Mouse (Mus musculus) macrophage (primary cell): Measurements from ENCODE around the gene Tbl1x. TPM values are rescaled to one million over a fixed set of nuclear protein-coding genes. Genes with fewer than 3 reads are reported as not detected.

ENCODE experiments used
- H3K27ac ChIP-seq: fragments of 350-480 bp; formaldehyde crosslinking; 2 replicates; pipeline ENCODE4 v1.9.0; 2021
- H3K36me3 ChIP-seq: fragments of 350-480 bp; formaldehyde crosslinking; 2 replicates; pipeline ENCODE4 v1.9.0; 2021; ENCODE audit errors: inconsistent target
- H3K4me3 ChIP-seq: fragments of 350-480 bp; formaldehyde crosslinking; 2 replicates; pipeline ENCODE4 v1.9.0; 2021; ENCODE audit errors: inconsistent target
- H3K79me2 ChIP-seq: fragments of 350-480 bp; formaldehyde crosslinking; 2 replicates; pipeline ENCODE4 v1.9.0; 2021; ENCODE audit errors: inconsistent target
- WGBS: methylation state at CpG from one replicate; pipeline ENCODE4 v1.1.7; 2026; ENCODE audit warnings: inconsistent platforms; ENCODE audit not compliant: missing documents; 5-methylcytosine and 5-hydroxymethylcytosine counted together
- polyA plus RNA-seq: library from polyadenylated mRNA; stranded (reverse); fragments of 250-400 nt; gene quantifications from 3 replicates; pipeline ENCODE4 v1.2.4, GENCODE M21; 2018; ENCODE audit warnings: inconsistent platforms

Gene Tbl1x
- polyA plus RNA-seq, 1 experiment from 2014 or later = 35.9 TPM

DNA sequence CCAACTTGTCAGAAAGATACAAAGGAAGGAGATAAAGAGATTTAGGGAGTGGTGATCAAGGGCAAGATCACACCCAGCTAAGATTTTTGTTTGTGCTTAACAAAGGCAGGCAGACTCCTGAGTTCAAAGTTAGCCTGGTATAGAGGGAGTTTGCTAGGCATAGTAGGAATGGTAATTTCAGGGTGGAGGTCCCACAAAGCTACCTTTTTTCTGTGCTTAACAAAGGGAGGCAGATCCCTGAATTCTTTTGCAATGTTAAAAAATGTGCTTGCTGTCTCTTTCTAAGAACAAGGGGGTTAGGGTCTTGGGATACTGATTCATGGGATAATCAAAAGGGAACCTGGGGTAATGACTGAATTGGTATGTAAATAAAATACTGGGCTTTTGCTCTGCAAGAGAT lies 156.6 kb downstream of the Tbl1x start:
- H3K79me2 ChIP-seq = no peaks in the 10 kb centered on the region
- H3K27ac ChIP-seq = no peak overlapping the region

DNA sequence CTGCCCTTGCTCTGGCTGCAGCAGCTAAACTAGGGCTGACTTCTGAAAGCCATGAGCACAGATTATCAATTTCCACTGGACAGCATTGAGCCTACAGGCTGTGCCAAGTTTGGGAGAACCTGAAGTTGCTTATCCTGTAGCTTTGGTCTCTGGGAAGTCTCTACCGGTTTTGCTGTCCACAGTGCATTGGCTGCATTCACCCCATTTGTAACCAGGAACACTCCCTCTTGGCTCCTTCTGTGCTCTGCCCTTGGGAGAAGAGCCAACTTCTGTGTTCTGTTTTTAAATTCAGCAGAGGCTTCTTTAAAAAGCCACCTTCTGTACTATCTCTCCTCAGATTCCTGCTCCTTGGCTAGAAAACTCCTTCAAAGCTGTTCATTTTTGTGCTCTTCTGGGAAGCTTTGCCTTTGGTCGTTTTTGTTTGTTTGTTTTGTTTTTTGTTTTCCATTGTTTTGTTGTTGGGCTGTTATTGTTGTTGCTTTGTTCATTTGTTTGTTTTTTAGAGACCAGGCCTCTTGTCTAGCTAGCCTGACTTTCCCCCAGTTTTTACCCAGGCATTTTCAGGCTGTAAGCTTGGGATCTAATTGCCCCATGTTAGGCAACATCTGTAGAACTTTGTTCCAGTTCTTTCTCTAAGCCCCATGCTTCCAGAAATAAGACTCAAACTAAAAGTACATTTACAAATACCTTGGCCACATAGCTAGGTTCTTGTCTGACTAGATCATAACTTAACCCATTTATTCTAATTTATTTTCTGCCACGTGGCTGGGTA lies 159.2 kb downstream of the Tbl1x start:
- H3K36me3 ChIP-seq = no peaks in the 10 kb centered on the region
- no peak overlapping the region for H3K27ac ChIP-seq
- no peaks in the 10 kb centered on the region for H3K79me2 ChIP-seq
- 67% methylated on average over 3 of the region's 3 CpGs for WGBS
- H3K4me3 ChIP-seq = no peak overlapping the region

More for the DNA sequence above, 156.6 kb downstream of the Tbl1x start:
- Histone ChIP-seq H3K4me3 (no peak overlapping the region), H3K36me3 (no peaks in the 10 kb centered on the region)
